Mouse (Mus musculus): ENCODE measurements at regions not wholly inside any gene's neighbourhood (a gene's known extent, or its start where the extent isn't known, plus 50 kb on each side); places are given as distances from the start of the nearest gene placed in this dataset.

DNA sequence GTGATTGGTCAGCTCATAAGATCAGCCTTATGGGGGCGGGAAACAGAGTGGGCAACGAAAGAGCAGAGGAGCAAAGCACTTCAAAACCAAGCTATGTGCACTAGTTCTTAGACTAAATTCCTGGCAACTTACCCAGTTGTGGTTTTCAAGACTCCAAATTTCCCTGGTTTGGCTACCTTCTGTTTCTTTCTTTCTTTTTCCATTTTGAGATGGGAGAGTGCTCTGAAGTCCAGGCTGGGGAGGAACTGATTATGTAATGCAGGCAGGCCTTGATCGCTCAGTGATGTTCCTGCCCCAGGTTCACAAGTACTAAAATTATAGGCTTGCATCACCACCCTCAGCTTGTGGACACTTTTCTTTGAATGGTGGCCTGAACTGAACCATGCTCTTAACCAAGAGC, 396.3 kb upstream of the Cited2 start:
- Histone ChIP-seq H3K36me3 (replicated peaks; ENCODE audit: control insufficient read depth, insufficient read depth, low read depth, low read length) (no peaks in the 10 kb centered on the region), H3K27me3 (ENCODE audit: control insufficient read depth, insufficient read depth, low read length) (no peaks in the 10 kb centered on the region), H3K4me2 (ENCODE audit: low read depth, low read length) (no peak overlapping the region), H3K9ac (replicated peaks; ENCODE audit: low read length) (no peak overlapping the region), H3K4me1 (ENCODE audit: control insufficient read depth, insufficient read depth, low read length) (no peaks in the 10 kb centered on the region), H3K9me3 (replicated peaks; ENCODE audit: control insufficient read depth, low read length) (no peaks in the 10 kb centered on the region), H3K27ac (replicated peaks; ENCODE audit: low read depth, low read length) (no peak overlapping the region), H3K4me3 (ENCODE audit: low read depth, low read length) (no peak overlapping the region)
- no peak for DNase-seq (ENCODE audit: low spot score)
- no peak for ATAC-seq (replicated peaks; ENCODE audit: insufficient number of reproducible peaks, low FRiP score, low TSS enrichment, low read depth)
- 88% methylated on average over 3 of the region's 3 CpGs for WGBS

DNA sequence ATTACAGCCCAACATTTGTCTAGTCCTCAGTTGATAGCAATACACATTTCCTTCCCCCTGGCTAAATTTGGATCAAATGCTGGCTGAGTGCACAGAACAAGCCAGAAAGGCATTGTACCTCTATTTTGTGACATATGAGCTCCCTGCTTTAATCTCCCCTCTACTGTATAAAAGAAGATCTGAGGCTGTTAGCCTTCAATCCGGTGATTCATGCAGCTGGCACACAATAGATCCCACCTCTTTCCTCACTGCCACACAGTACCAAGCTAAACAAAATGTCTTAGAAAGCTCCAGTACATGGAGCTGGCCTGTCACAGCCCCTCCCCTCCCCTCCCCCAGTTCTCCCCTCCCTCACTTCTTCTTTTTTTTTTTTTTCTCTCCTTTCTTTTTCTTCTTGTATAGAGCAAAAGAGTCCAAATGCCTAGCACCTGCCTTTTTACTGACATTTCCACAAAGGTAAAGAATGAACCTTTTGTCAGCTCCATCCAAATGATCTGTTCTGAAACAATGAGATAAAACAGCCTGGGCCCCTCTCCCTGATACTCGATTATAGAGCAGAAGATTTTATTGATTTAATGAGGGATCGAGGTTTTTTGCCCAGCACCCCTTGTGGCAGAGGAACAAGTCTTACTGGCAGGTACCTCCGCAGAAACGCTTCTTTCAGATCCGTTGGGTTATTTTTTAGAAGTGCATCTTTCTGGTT, 392.0 kb upstream of the Cited2 start:
- Histone ChIP-seq H3K4me2 (ENCODE audit: low read depth, low read length) (peak overlapping the region; percentile 44), H3K4me3 (ENCODE audit: low read depth, low read length) (peak overlapping the region; percentile 20), H3K4me1 (ENCODE audit: control insufficient read depth, insufficient read depth, low read length) (no peaks in the 10 kb centered on the region), H3K9me3 (replicated peaks; ENCODE audit: control insufficient read depth, low read length) (no peaks in the 10 kb centered on the region), H3K36me3 (replicated peaks; ENCODE audit: control insufficient read depth, insufficient read depth, low read depth, low read length) (no peaks in the 10 kb centered on the region), H3K27ac (replicated peaks; ENCODE audit: low read depth, low read length) (peak overlapping the region; percentile 1; the same call in 1 of the 2 replicates), H3K9ac (replicated peaks; ENCODE audit: low read length) (peak overlapping the region; percentile 51), H3K27me3 (ENCODE audit: control insufficient read depth, insufficient read depth, low read length) (no peaks in the 10 kb centered on the region)
- DNase-seq (ENCODE audit: low spot score) (peak; percentile 25), ATAC-seq (replicated peaks; ENCODE audit: insufficient number of reproducible peaks, low FRiP score, low TSS enrichment, low read depth) (peak; percentile 78)
- 8% methylated on average over 6 of the region's 6 CpGs for WGBS

DNA sequence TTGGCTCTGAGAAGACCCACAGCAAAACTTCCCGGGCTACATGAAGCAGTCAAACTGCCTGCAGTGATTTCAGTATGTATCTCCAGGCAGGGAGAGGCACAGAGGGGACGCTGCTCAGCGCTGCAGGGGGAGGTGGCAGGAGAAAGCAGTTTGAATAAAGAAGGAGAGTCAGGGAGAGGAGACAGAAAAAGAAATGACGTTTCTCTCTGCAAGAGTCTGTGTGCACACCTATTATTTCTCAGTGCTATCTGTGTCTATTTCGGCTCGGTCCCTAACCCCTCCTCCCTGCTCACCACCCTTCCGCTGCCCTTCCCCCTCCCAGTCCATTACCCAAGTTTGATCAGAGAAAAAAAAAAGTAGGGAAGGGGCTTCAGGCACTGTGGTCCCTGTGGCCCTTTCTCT, 391.4 kb upstream of the Cited2 start:
- H3K36me3 ChIP-seq (replicated peaks; ENCODE audit: control insufficient read depth, insufficient read depth, low read depth, low read length) = no peaks in the 10 kb centered on the region
- H3K4me1 ChIP-seq (ENCODE audit: control insufficient read depth, insufficient read depth, low read length) = no peaks in the 10 kb centered on the region
- WGBS = 0% methylated on average over 7 of the region's 7 CpGs
- H3K4me2 ChIP-seq (ENCODE audit: low read depth, low read length) = peak overlapping the region; percentile 44
- H3K4me3 ChIP-seq (ENCODE audit: low read depth, low read length) = peak overlapping the region; percentile 20
- H3K27ac ChIP-seq (replicated peaks; ENCODE audit: low read depth, low read length) = no peak overlapping the region; the same call in 1 of the 2 replicates
- ATAC-seq (replicated peaks; ENCODE audit: insufficient number of reproducible peaks, low FRiP score, low TSS enrichment, low read depth) (peak; percentile 57), DNase-seq (ENCODE audit: low spot score) (peak; percentile 36)
- H3K27me3 ChIP-seq (ENCODE audit: control insufficient read depth, insufficient read depth, low read length) = no peaks in the 10 kb centered on the region
- peak overlapping the region; percentile 51 for H3K9ac ChIP-seq (replicated peaks; ENCODE audit: low read length)
- H3K9me3 ChIP-seq (replicated peaks; ENCODE audit: control insufficient read depth, low read length) = no peaks in the 10 kb centered on the region

DNA sequence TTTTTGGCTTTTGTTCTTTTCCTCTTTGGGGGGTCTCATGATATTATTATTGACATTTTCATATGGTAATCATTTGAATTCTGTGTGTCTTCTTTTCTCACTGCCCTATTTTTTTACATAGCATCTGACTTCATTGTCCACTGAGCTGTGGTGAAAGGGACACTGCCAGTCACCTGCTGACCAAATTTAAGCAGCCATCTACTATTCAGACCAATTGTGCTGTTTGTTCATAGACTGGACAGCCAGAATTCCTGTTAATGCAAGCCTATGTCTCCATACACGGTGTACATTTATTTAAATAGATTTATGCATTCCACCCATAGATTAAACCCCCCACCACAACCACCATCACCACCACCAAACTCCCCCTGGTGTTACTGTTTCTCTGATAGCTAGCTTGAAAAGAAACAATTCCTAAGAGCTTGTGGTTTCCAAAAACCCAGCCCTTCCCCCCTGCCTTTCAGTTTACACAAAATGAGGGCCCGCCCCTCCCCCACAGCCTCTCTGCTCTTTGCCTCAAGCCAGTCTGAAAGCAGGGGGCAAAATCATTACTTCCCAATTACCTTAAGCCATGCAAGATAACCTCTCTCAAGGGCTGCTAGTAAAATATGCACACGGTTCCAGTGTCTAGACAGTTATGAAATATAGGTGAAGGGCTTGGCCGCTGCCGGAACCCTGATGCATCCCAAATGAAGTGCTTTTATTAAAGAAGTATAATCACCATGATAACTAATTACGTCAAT, 390.8 kb upstream of the Cited2 start:
- Histone ChIP-seq H3K9ac (replicated peaks; ENCODE audit: low read length) (no peak overlapping the region), H3K4me1 (ENCODE audit: control insufficient read depth, insufficient read depth, low read length) (no peaks in the 10 kb centered on the region), H3K27ac (replicated peaks; ENCODE audit: low read depth, low read length) (no peak overlapping the region), H3K4me3 (ENCODE audit: low read depth, low read length) (no peak overlapping the region), H3K27me3 (ENCODE audit: control insufficient read depth, insufficient read depth, low read length) (no peaks in the 10 kb centered on the region), H3K9me3 (replicated peaks; ENCODE audit: control insufficient read depth, low read length) (no peaks in the 10 kb centered on the region), H3K4me2 (ENCODE audit: low read depth, low read length) (peak overlapping the region; percentile 44), H3K36me3 (replicated peaks; ENCODE audit: control insufficient read depth, insufficient read depth, low read depth, low read length) (no peaks in the 10 kb centered on the region)
- DNase-seq (ENCODE audit: low spot score) (peak; percentile 63), ATAC-seq (replicated peaks; ENCODE audit: insufficient number of reproducible peaks, low FRiP score, low TSS enrichment, low read depth) (0 out of 2 replicates have a peak, but pooled peaks have one; percentile 14)
- WGBS = 26% methylated on average over 6 of the region's 6 CpGs

DNA sequence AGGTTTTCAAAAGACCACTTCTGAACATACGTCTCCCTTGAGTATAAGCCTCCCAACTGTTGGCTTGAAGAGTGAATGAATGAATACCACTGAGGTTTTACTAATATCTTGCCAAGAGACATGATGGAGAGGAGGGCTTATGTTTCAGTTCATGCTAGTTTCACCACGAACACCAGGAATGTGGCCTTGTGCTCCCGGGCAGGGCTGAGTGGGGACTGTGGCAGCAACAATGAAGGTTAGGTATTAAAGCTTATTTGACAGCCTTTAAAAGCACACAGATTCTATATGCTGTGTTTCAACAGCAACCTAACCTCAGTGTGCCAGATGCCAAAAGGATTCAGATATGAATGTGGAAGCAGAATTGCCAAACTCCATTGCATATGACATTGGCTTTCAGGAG, 390.0 kb upstream of the Cited2 start:
- H3K27me3 ChIP-seq (ENCODE audit: control insufficient read depth, insufficient read depth, low read length) = no peaks in the 10 kb centered on the region
- H3K4me1 ChIP-seq (ENCODE audit: control insufficient read depth, insufficient read depth, low read length) = no peaks in the 10 kb centered on the region
- H3K9ac ChIP-seq (replicated peaks; ENCODE audit: low read length) = no peak overlapping the region
- H3K36me3 ChIP-seq (replicated peaks; ENCODE audit: control insufficient read depth, insufficient read depth, low read depth, low read length) = no peaks in the 10 kb centered on the region
- no peak overlapping the region for H3K4me3 ChIP-seq (ENCODE audit: low read depth, low read length)
- WGBS = 26% methylated on average over 3 of the region's 3 CpGs
- H3K4me2 ChIP-seq (ENCODE audit: low read depth, low read length) = no peak overlapping the region
- no peak for ATAC-seq (replicated peaks; ENCODE audit: insufficient number of reproducible peaks, low FRiP score, low TSS enrichment, low read depth)
- no peaks in the 10 kb centered on the region for H3K9me3 ChIP-seq (replicated peaks; ENCODE audit: control insufficient read depth, low read length)
- no peak for DNase-seq (ENCODE audit: low spot score)
- H3K27ac ChIP-seq (replicated peaks; ENCODE audit: low read depth, low read length) = no peak overlapping the region

DNA sequence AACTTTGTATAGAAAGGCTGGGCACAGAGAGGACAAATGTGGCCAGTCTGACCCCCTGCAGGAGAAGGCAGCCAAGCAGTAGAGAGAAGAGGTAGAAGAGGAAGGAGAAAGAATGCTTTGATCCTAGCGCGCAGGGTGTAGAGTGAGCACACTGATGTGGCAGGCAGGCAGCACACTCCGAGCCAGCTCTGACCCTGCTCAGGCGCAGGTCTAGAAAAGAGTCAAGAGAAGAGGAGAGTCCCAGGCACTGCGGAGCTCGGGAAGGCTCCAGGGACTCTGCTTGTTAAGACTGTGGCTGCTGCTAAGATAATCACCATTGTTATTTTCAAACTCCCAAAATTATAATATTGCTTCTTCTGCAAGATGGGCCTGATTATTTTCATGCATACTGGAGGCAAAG, 389.3 kb upstream of the Cited2 start:
- H3K4me2 ChIP-seq (ENCODE audit: low read depth, low read length) = no peak overlapping the region
- no peak overlapping the region for H3K27ac ChIP-seq (replicated peaks; ENCODE audit: low read depth, low read length)
- peak; percentile 73; the same call in 1 of the 2 replicates for ATAC-seq (replicated peaks; ENCODE audit: insufficient number of reproducible peaks, low FRiP score, low TSS enrichment, low read depth)
- H3K9me3 ChIP-seq (replicated peaks; ENCODE audit: control insufficient read depth, low read length) = no peaks in the 10 kb centered on the region
- 0% methylated on average over 6 of the region's 6 CpGs for WGBS
- no peaks in the 10 kb centered on the region for H3K4me1 ChIP-seq (ENCODE audit: control insufficient read depth, insufficient read depth, low read length)
- DNase-seq (ENCODE audit: low spot score) = peak; percentile 26
- no peaks in the 10 kb centered on the region for H3K27me3 ChIP-seq (ENCODE audit: control insufficient read depth, insufficient read depth, low read length)
- no peak overlapping the region for H3K9ac ChIP-seq (replicated peaks; ENCODE audit: low read length)
- no peaks in the 10 kb centered on the region for H3K36me3 ChIP-seq (replicated peaks; ENCODE audit: control insufficient read depth, insufficient read depth, low read depth, low read length)
- H3K4me3 ChIP-seq (ENCODE audit: low read depth, low read length) = no peak overlapping the region

DNA sequence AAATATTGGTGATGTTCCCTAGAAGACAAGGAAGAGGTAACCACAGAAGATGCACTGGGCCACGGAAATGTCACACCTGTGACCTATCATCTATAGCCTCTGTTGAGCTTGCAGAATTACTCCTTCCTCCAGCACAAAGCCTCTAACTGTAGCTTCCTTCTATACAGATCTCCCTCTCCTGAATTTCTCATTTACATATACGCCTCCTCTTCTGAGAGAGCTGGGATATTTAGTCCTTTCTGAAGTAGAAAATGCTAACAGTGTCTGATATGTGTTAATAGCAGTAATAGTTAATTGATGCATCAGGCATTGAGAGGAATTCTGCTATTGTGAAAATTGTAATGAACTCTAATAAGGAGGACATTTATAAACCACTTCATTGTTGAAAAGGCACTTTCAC, 385.8 kb upstream of the Cited2 start:
- Histone ChIP-seq H3K27ac (replicated peaks; ENCODE audit: low read depth, low read length) (no peak overlapping the region), H3K9ac (replicated peaks; ENCODE audit: low read length) (no peak overlapping the region), H3K4me1 (ENCODE audit: control insufficient read depth, insufficient read depth, low read length) (no peaks in the 10 kb centered on the region), H3K4me3 (ENCODE audit: low read depth, low read length) (no peak overlapping the region), H3K27me3 (ENCODE audit: control insufficient read depth, insufficient read depth, low read length) (no peaks in the 10 kb centered on the region), H3K4me2 (ENCODE audit: low read depth, low read length) (no peak overlapping the region), H3K9me3 (replicated peaks; ENCODE audit: control insufficient read depth, low read length) (no peaks in the 10 kb centered on the region), H3K36me3 (replicated peaks; ENCODE audit: control insufficient read depth, insufficient read depth, low read depth, low read length) (no peaks in the 10 kb centered on the region)
- 86% methylated on average over 2 of the region's 2 CpGs for WGBS
- ATAC-seq (replicated peaks; ENCODE audit: insufficient number of reproducible peaks, low FRiP score, low TSS enrichment, low read depth) (no peak), DNase-seq (ENCODE audit: low spot score) (no peak)

DNA sequence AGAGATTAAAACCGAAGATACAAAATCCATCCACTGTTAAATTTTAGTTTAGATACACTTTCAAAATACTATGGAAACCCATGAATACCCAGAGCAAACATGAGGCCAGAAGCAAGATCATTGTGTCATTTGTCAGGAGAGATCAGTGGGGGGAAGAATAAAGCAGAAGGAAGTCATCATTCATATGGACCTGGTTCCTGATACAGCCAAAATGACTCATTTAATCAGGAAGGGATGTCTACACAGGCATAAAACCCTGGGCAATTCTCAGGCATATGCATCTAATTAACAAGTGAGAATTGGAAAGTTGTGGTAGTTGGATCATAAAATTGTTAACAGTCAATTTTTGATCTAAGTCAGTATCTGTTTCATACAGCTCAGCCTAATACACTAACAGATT, 379.2 kb upstream of the Cited2 start:
- WGBS = 100% methylated on average over 1 of the region's 1 CpGs
- DNase-seq (ENCODE audit: low spot score) (no peak), ATAC-seq (replicated peaks; ENCODE audit: insufficient number of reproducible peaks, low FRiP score, low TSS enrichment, low read depth) (no peak)
- Histone ChIP-seq H3K27me3 (ENCODE audit: control insufficient read depth, insufficient read depth, low read length) (no peaks in the 10 kb centered on the region), H3K36me3 (replicated peaks; ENCODE audit: control insufficient read depth, insufficient read depth, low read depth, low read length) (no peaks in the 10 kb centered on the region), H3K9me3 (replicated peaks; ENCODE audit: control insufficient read depth, low read length) (no peaks in the 10 kb centered on the region), H3K9ac (replicated peaks; ENCODE audit: low read length) (no peak overlapping the region), H3K4me1 (ENCODE audit: control insufficient read depth, insufficient read depth, low read length) (no peaks in the 10 kb centered on the region), H3K4me2 (ENCODE audit: low read depth, low read length) (no peak overlapping the region), H3K27ac (replicated peaks; ENCODE audit: low read depth, low read length) (no peak overlapping the region), H3K4me3 (ENCODE audit: low read depth, low read length) (no peak overlapping the region)

Measured in embryonic facial prominence, embryonic 11.5 days (tissue).